Comparison of ENCODE assay signal across 8 mouse cellular contexts in genomic region chr4:83830891-83831880, GRCm38 (mm10).
DNase-seq lines count a peak whose midpoint lies in the region; ATAC-seq and TF ChIP-seq lines count a peak whose summit lies in the region.

No protein-coding gene starts in this region.

- peak; percentile 85 for ATAC-seq in lung, embryonic 15.5 days (ENCODE audit: borderline replicate concordance, extremely low read depth, low FRiP score, low TSS enrichment)
- peak; percentile 78 for ATAC-seq in forebrain, postnatal 0 days
- peak; percentile 73; the same call in 1 of the 2 replicates for ATAC-seq in midbrain, postnatal 0 days (ENCODE audit: low FRiP score)
- ATAC-seq in CD4-positive, CD25-positive, alpha-beta regulatory T cell, adult 4 months, result no peak
- ATAC-seq in granulocyte monocyte progenitor cell, adult 5-6 weeks (replicated peaks; ENCODE audit: poor library complexity, severe bottlenecking), result no peak

- H3K36me3 ChIP-seq in lung, embryonic 15.5 days, result no peaks in the 10 kb centered on the region
- H3K36me3 ChIP-seq in forebrain, postnatal 0 days (ENCODE audit: insufficient read depth), result no peaks in the 10 kb centered on the region
- no peaks in the 10 kb centered on the region for H3K36me3 ChIP-seq in midbrain, postnatal 0 days (ENCODE audit: insufficient read depth, low read length)

- H3K4me1 ChIP-seq in lung, embryonic 15.5 days, result peaks cover 10% of the 10 kb centered on the region
- H3K4me1 ChIP-seq in forebrain, postnatal 0 days (ENCODE audit: insufficient read depth), result no peaks in the 10 kb centered on the region
- H3K4me1 ChIP-seq in midbrain, postnatal 0 days (ENCODE audit: insufficient read depth, low read length), result no peaks in the 10 kb centered on the region

- peak overlapping the region; percentile 44 for H3K4me2 ChIP-seq in lung, embryonic 15.5 days
- no peak overlapping the region for H3K4me2 ChIP-seq in forebrain, postnatal 0 days (ENCODE audit: low read depth)
- H3K4me2 ChIP-seq in midbrain, postnatal 0 days (ENCODE audit: low read depth, low read length, poor library complexity, severe bottlenecking), result no peak overlapping the region; the same call in 1 of the 2 replicates

- H3K4me3 ChIP-seq in lung, embryonic 15.5 days, result no peak overlapping the region
- no peak overlapping the region for H3K4me3 ChIP-seq in forebrain, postnatal 0 days (ENCODE audit: low read depth, low read length)
- H3K4me3 ChIP-seq in midbrain, postnatal 0 days (ENCODE audit: low read depth, low read length), result no peak overlapping the region

- DNase-seq in lung, postnatal 14 days, result no peak
- DNase-seq in forebrain, postnatal 0 days, result peak; percentile 5
- DNase-seq in hindlimb bud, embryonic 11.5 days (ENCODE audit: extremely low spot score, low read depth, low spot score), result peak; percentile 87
- DNase-seq in midbrain, postnatal 0 days (ENCODE audit: low spot score), result peak; percentile 72
- DNase-seq in urinary bladder, postnatal 14 days (ENCODE audit: low spot score), result no peak

- no peaks in the 10 kb centered on the region for H3K9me3 ChIP-seq in lung, embryonic 15.5 days
- no peaks in the 10 kb centered on the region for H3K9me3 ChIP-seq in forebrain, postnatal 0 days (ENCODE audit: low read length)
- H3K9me3 ChIP-seq in midbrain, postnatal 0 days (ENCODE audit: low read length), result no peaks in the 10 kb centered on the region

- H3K27ac ChIP-seq in lung, embryonic 15.5 days, result no peak overlapping the region
- H3K27ac ChIP-seq in forebrain, postnatal 0 days (ENCODE audit: low read depth, low read length), result no peak overlapping the region
- no peak overlapping the region for H3K27ac ChIP-seq in midbrain, postnatal 0 days (ENCODE audit: low read depth, low read length)

- TF ChIP-seq CTCF in forebrain, postnatal 0 days (IDR thresholded peaks at IDR 0.05; ENCODE audit: low read depth), result no peak
- TF ChIP-seq CTCF in midbrain, postnatal 0 days (IDR thresholded peaks at IDR 0.05), result no peak

- WGBS in lung, embryonic 15.5 days, result 27% methylated on average over 13 of the region's 13 CpGs
- 32% methylated on average over 13 of the region's 13 CpGs for WGBS in forebrain, postnatal 0 days
- WGBS in midbrain, postnatal 0 days, result 75% methylated on average over 13 of the region's 13 CpGs

- no peaks in the 10 kb centered on the region; the same call in 1 of the 2 replicates for H3K27me3 ChIP-seq in lung, embryonic 15.5 days
- H3K27me3 ChIP-seq in forebrain, postnatal 0 days (ENCODE audit: insufficient read depth, low read length), result no peaks in the 10 kb centered on the region
- H3K27me3 ChIP-seq in midbrain, postnatal 0 days (ENCODE audit: insufficient read depth, low read length), result no peaks in the 10 kb centered on the region

- no peak overlapping the region for H3K9ac ChIP-seq in lung, embryonic 15.5 days
- no peak overlapping the region for H3K9ac ChIP-seq in forebrain, postnatal 0 days
- H3K9ac ChIP-seq in midbrain, postnatal 0 days (replicated peaks; ENCODE audit: low read length, poor library complexity, severe bottlenecking), result no peak overlapping the region

Comparison
In these comparisons a context has a peak if more than half of its experiments do, and no peak if none do; other contexts are left out.
1. ATAC-seq: peak in lung, embryonic 15.5 days (single experiment), forebrain, postnatal 0 days (single experiment) and midbrain, postnatal 0 days (single experiment); none in CD4-positive, CD25-positive, alpha-beta regulatory T cell, adult 4 months (single experiment) and granulocyte monocyte progenitor cell, adult 5-6 weeks (single experiment).
2. DNase-seq: peak in forebrain, postnatal 0 days (single experiment), hindlimb bud, embryonic 11.5 days (single experiment) and midbrain, postnatal 0 days (single experiment); none in lung, postnatal 14 days (single experiment) and urinary bladder, postnatal 14 days (single experiment).